Mouse (Mus musculus) forebrain, embryonic 16.5 days (tissue): ENCODE measurements at regions not wholly inside any gene's neighbourhood (a gene's known extent, or its start where the extent isn't known, plus 50 kb on each side); places are given as distances from the start of the nearest gene placed in this dataset.
"Not testable (repeated sequence)": the region's sequence is repeated elsewhere in the genome, so short reads cannot be mapped to it uniquely, and the experiment has no call there.

Source experiments
- ATAC-seq: fragments of 200-750 bp; cut with Nextera tagmentation; 2 replicates; pipeline ENCODE4 v1.8.0; 2017; ENCODE audit warnings: mild to moderate bottlenecking, moderate library complexity
- H3K27ac ChIP-seq: fragments of 300-500 bp; sonication (generic); 2 replicates; pipeline ENCODE4 v1.5.1; 2014; ENCODE audit warnings: low read length, control low read depth
- H3K27me3 ChIP-seq: fragments of 300-500 bp; sonication (generic); replicated peaks from 2 replicates; pipeline ENCODE4 v1.6.1; 2014; ENCODE audit warnings: low read length; ENCODE audit not compliant: control insufficient read depth, insufficient read depth
- H3K36me3 ChIP-seq: fragments of 300-500 bp; sonication (generic); 2 replicates; pipeline ENCODE4 v1.6.1; 2014; ENCODE audit not compliant: control insufficient read depth, insufficient read depth
- H3K4me1 ChIP-seq: fragments of 300-500 bp; sonication (generic); replicated peaks from 2 replicates; pipeline ENCODE4 v1.6.1; 2014; ENCODE audit warnings: low read length; ENCODE audit not compliant: control insufficient read depth, insufficient read depth
- H3K4me2 ChIP-seq: fragments of 300-500 bp; sonication (generic); 2 replicates; pipeline ENCODE4 v1.6.1; 2014; ENCODE audit warnings: mild to moderate bottlenecking, low read length, control low read depth
- H3K4me3 ChIP-seq: fragments of 300-500 bp; sonication (generic); replicated peaks from 2 replicates; pipeline ENCODE4 v1.5.1; 2014; ENCODE audit warnings: mild to moderate bottlenecking, low read length, control low read depth
- H3K9ac ChIP-seq: fragments of 300-500 bp; sonication (generic); replicated peaks from 2 replicates; pipeline ENCODE4 v1.6.1; 2014; ENCODE audit warnings: low read depth, low read length, control low read depth
- H3K9me3 ChIP-seq: fragments of 300-500 bp; sonication (generic); 2 replicates; pipeline ENCODE4 v1.6.1; 2016; ENCODE audit warnings: low read length; ENCODE audit not compliant: control insufficient read depth
- WGBS: fragments of 180-500 bp; shearing (Covaris S2); extraction: QIAGEN DNeasy Blood & Tissue Kit; methylation state at CpG from one replicate; pipeline ENCODE4 v1.1.7; 2014; 5-methylcytosine and 5-hydroxymethylcytosine counted together

DNA sequence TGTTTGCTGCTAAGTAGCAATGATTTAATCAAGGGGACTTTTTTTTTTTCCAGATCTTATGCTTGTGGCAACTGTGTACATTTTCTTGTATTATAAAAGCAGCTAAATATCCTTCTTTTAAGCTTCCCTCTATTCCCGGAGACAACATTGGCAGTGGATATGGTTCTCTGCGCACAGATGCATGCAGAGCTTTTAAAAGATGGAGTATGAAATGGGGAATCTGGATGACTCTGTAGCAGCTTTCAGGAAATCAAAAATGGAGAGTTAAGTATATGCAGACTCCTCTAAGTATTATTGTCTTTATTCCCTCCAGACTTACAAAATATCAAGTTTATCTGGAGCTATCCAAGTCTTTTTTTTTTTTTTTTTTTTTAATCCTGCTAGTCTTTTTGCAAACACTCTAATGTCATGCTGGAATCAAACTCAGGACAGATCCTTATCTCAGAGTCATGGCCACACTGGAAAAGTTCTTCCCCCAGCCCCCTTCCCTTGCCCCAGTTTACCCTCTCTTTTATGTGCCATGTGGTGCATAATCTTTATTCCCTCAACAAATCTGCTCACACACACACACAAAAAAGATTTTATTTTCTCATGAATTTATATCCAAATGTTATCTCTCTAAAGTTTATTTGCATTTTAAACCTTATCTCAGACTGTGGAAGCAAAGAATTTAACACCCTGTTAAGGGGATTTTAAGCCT lies 1080.3 kb upstream of the Cdh6 start:
- Histone ChIP-seq H3K27me3 (no peaks in the 10 kb centered on the region), H3K4me1 (0 out of 2 replicates have a peak, but pooled peaks cover 4% of the 10 kb centered on the region), H3K4me2 (no peak overlapping the region), H3K27ac (0 out of 2 replicates have a peak overlapping the region, but pooled peaks have one; percentile 53), H3K9ac (no peak overlapping the region), H3K9me3 (no peaks in the 10 kb centered on the region), H3K36me3 (no peaks in the 10 kb centered on the region), H3K4me3 (no peak overlapping the region)
- ATAC-seq, result peak; percentile 88
- 66% methylated on average over 2 of the region's 2 CpGs for WGBS

DNA sequence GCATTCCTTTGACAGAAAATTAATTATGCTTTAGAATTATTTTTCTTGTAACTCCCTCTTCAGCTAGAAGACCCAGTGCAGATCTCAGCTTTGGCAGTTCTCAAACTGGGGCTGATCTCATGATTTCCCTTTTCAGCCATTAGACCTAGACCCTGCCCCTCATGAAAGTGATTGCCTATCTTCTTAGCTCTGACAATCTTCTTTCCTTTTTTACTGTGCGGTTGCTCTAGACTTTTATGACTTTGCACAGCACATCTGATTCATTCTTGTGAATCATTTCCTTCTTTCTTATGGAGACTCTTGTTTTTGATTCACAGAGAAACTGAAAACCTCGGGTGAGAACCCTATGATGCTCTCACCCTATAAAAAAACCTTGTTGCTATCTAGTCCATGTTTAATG lies 1078.3 kb upstream of the Cdh6 start:
- ATAC-seq, result no peak

DNA sequence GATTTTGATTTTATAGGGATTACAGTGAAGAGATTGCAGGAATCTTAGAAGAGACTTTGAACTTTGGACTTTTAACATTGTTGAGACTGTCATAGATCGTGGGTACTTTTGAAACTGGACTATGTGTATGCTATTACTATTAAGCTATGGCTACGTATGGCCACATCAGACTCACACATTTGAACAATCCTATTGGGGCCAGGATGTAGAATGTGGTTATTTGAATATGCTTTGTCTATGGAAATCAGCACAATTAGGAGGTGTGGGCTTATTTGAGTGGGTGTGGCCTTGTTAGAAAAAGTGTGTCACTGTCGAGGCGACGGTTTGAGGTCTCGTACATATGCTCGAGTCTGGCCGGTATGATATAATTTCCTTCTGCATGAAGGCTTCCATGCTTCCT lies 1041.8 kb upstream of the Cdh6 start:
- 74% methylated on average over 8 of the region's 8 CpGs for WGBS
- H3K4me2 ChIP-seq, result no peak overlapping the region
- no peaks in the 10 kb centered on the region for H3K4me1 ChIP-seq
- no peak overlapping the region for H3K27ac ChIP-seq
- no peak overlapping the region for H3K9ac ChIP-seq
- H3K36me3 ChIP-seq, result no peaks in the 10 kb centered on the region
- H3K27me3 ChIP-seq, result no peaks in the 10 kb centered on the region
- no peaks in the 10 kb centered on the region for H3K9me3 ChIP-seq
- no peak overlapping the region for H3K4me3 ChIP-seq
- peak; percentile 37; the same call in 1 of the 2 replicates for ATAC-seq

More for the DNA sequence above, 1078.3 kb upstream of the Cdh6 start:
- H3K4me3 ChIP-seq, result no peak overlapping the region
- no peak overlapping the region for H3K9ac ChIP-seq
- H3K9me3 ChIP-seq, result no peaks in the 10 kb centered on the region
- 79% methylated on average over 2 of the region's 2 CpGs for WGBS
- no peaks in the 10 kb centered on the region for H3K36me3 ChIP-seq
- H3K4me2 ChIP-seq, result no peak overlapping the region
- H3K4me1 ChIP-seq, result 0 out of 2 replicates have a peak, but pooled peaks cover 4% of the 10 kb centered on the region
- H3K27ac ChIP-seq, result no peak overlapping the region
- H3K27me3 ChIP-seq, result no peaks in the 10 kb centered on the region

DNA sequence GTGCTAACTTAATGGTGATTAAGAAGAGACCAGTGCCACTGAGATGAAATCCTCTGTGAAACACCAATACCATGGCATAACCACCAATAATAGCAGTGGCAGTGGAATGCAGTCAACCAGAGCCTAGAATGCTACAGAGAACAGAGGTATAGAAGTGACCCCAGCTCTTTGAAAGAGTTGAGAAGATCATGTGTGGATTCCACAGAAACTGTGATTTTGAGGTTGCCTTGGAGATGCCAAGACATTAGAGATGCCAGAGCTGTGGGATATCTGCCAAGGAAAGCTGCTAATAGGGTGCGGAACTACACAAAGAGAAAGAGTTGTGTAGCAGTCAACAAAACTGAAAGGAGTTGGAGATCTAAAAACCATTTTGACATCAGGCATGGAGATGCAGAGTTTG lies 1041.3 kb upstream of the Cdh6 start:
- 27% methylated on average over 1 of the region's 1 CpGs for WGBS

DNA sequence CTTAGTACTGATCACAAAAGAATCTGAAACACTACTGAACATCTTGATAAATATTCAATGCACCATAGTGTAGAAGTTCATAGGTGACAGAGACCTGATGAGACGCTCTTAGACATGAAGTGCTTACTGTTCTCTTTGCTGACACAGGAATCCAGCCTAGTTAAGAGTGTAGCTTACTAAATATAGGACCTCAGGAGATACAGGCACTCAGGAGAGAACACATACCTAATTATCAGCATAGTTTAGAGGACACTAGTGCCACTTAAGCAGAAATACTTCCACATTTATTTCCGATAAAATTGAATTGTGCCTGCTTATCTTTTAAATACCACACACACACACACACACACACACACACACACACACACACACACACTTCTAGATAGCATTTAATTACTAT lies 1004.0 kb upstream of the Cdh6 start:
- WGBS, result 88% methylated on average over 2 of the region's 2 CpGs
- H3K4me2 ChIP-seq, result no peak overlapping the region
- no peak overlapping the region for H3K4me3 ChIP-seq
- no peaks in the 10 kb centered on the region for H3K36me3 ChIP-seq
- no peak overlapping the region for H3K27ac ChIP-seq
- no peaks in the 10 kb centered on the region for H3K9me3 ChIP-seq
- no peaks in the 10 kb centered on the region for H3K4me1 ChIP-seq
- H3K9ac ChIP-seq, result no peak overlapping the region
- H3K27me3 ChIP-seq, result no peaks in the 10 kb centered on the region
- ATAC-seq, result no peak

More for the DNA sequence above, 1041.3 kb upstream of the Cdh6 start:
- no peaks in the 10 kb centered on the region for H3K27me3 ChIP-seq
- no peak overlapping the region for H3K4me3 ChIP-seq
- H3K4me1 ChIP-seq, result no peaks in the 10 kb centered on the region
- no peak overlapping the region for H3K9ac ChIP-seq
- H3K36me3 ChIP-seq, result no peaks in the 10 kb centered on the region
- no peak overlapping the region for H3K27ac ChIP-seq
- H3K9me3 ChIP-seq, result no peaks in the 10 kb centered on the region
- peak; percentile 82 for ATAC-seq
- H3K4me2 ChIP-seq, result no peak overlapping the region

DNA sequence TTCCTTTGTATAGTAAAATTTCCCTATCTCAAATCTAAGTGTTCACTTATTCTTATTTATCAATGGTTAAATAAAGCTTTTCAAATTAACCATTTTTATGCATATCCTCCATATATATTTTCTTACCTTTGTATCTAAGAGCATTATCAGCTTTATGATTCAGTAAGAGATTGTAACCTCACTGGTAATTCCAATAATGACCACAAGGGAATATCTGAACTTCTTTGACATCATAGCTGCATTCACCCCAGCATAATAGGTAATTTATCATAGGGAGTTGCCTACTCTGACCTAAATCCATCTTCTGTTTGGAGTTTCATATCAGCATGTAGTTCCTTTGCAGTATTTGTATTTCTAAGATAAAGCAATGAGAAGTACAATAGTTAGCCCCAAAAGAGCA lies 963.9 kb upstream of the Cdh6 start:
- no peak overlapping the region for H3K9ac ChIP-seq
- no peaks in the 10 kb centered on the region for H3K4me1 ChIP-seq
- no peak overlapping the region for H3K27ac ChIP-seq
- no peak for ATAC-seq
- H3K4me2 ChIP-seq, result no peak overlapping the region
- H3K4me3 ChIP-seq, result no peak overlapping the region
- H3K9me3 ChIP-seq, result no peaks in the 10 kb centered on the region
- H3K27me3 ChIP-seq, result no peaks in the 10 kb centered on the region
- H3K36me3 ChIP-seq, result no peaks in the 10 kb centered on the region

DNA sequence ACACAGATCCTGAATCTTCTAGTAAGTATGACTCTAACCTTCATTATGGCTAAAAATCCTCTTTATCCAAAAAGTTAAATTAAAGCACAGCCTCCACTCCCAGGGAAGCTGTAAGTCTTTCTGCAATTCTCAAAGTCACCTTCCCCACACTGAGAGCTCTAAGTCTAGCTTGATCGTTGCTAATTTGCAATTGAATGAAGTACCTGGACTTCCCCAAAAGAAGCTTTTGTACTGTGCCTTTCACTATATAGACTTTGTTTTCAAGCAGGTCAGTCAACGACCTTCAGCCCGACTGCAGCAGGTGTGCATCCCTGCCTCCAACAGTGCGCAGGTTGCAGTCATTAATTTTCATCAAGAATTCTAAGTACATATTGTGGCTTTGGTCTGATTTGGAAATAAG lies 950.4 kb upstream of the Cdh6 start:
- Histone ChIP-seq H3K36me3 (no peaks in the 10 kb centered on the region), H3K9ac (no peak overlapping the region), H3K27me3 (no peaks in the 10 kb centered on the region), H3K4me2 (no peak overlapping the region), H3K27ac (no peak overlapping the region), H3K4me1 (no peaks in the 10 kb centered on the region), H3K9me3 (no peaks in the 10 kb centered on the region), H3K4me3 (no peak overlapping the region)
- ATAC-seq, result no peak
- 85% methylated on average over 4 of the region's 4 CpGs for WGBS

DNA sequence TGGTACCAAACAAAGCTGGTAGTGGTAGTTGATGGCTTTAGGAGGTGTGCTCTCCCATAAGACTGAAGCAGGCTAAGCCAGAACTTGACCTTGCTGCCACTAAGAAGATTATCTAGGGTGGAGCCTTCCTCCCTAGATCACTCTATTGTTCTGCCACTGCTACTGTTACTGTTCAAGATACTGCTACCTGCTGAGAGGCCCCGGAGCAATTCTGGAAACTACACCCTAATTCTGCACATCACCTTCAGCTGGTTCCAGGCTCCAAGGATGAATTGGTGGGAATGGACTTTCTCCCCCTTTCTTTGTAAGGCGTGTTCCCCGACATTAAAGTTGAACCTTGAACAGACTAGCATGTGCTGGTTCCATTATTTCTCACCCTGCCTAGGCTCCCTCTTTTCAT lies 944.8 kb upstream of the Cdh6 start:
- not testable (repeated sequence) for ATAC-seq, H3K4me3 ChIP-seq, H3K9me3 ChIP-seq, H3K27ac ChIP-seq, H3K4me2 ChIP-seq, H3K27me3 ChIP-seq, H3K36me3 ChIP-seq, H3K4me1 ChIP-seq, H3K9ac ChIP-seq
- WGBS, result 88% methylated on average over 3 of the region's 3 CpGs

DNA sequence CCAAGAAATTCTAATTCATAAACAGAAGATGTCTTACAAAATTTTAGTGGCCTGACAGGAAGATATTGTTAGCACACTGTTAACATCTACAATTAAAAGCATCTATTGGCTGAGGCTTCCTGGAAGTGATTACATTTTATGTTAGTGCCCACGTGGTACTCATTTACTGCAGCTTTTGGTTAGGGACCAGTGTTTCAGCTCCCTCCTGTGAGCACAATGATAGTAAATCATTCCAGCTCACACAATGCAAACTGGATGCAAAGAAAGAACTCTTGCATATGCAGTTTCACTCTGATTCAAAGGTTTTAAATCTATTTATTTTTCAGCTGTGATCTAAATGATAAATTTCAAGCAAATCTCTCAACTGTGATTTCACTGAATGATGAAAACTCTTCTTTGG lies 928.3 kb upstream of the Cdh6 start:
- no peaks in the 10 kb centered on the region for H3K9me3 ChIP-seq
- no peak overlapping the region for H3K27ac ChIP-seq
- 42% methylated on average over 1 of the region's 1 CpGs for WGBS
- no peak overlapping the region for H3K4me2 ChIP-seq
- no peak overlapping the region for H3K9ac ChIP-seq
- no peak for ATAC-seq
- H3K4me1 ChIP-seq, result no peaks in the 10 kb centered on the region
- H3K4me3 ChIP-seq, result no peak overlapping the region
- H3K36me3 ChIP-seq, result no peaks in the 10 kb centered on the region
- H3K27me3 ChIP-seq, result no peaks in the 10 kb centered on the region

DNA sequence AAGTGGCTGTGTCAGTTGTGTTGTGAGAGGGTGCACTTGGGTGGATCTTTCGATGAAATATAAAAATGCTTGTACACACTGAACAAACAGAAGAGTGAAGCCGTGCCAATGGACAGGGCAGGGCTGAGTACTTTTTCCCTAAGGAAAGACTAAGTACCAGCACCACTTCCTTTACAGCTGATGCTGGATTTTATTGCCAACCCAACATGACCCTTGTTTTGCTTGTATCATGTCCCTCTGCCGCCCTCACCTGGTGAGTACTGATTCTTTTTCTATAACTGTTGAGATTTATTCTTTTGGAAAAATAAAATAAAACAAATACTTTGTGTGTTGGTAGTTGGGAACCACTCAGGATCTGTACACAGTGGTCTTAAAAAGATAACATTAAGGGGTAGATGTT lies 878.4 kb upstream of the Cdh6 start:
- no peak overlapping the region for H3K9ac ChIP-seq
- no peak overlapping the region for H3K4me2 ChIP-seq
- H3K4me3 ChIP-seq, result no peak overlapping the region
- H3K4me1 ChIP-seq, result no peaks in the 10 kb centered on the region
- no peaks in the 10 kb centered on the region for H3K27me3 ChIP-seq
- H3K36me3 ChIP-seq, result no peaks in the 10 kb centered on the region
- no peak overlapping the region for H3K27ac ChIP-seq
- no peaks in the 10 kb centered on the region for H3K9me3 ChIP-seq
- 68% methylated on average over 3 of the region's 3 CpGs for WGBS
- no peak for ATAC-seq
